Mouse (Mus musculus): Measurements from ENCODE around the gene Shc3. TPM values are rescaled to one million over a fixed set of nuclear protein-coding genes. Genes with fewer than 3 reads are reported as not detected.

Shc3 gene
- polyA plus RNA-seq, 2 experiments from 2014 or later: not detected

GRCm38 (mm10) chr13:51567411-51567851, 1.8 kb downstream of the Shc3 start:
- ATAC-seq: no peak

- ATAC-seq: no peak
These were observed 2.2 kb downstream of the Shc3 start for GRCm38 (mm10) chr13:51567078-51567395.

GRCm38 (mm10) chr13:51566371-51567077, 2.7 kb downstream of the Shc3 start:
- ATAC-seq: no peak

- ATAC-seq: no peak
These were observed 4.5 kb downstream of the Shc3 start for GRCm38 (mm10) chr13:51564741-51565140.

GRCm38 (mm10) chr13:51553343-51553742, 15.9 kb downstream of the Shc3 start:
- ATAC-seq: no peak

GRCm38 (mm10) chr13:51552233-51552632, 17.0 kb downstream of the Shc3 start:
- ATAC-seq: no peak

GRCm38 (mm10) chr13:51551824-51552223, 17.4 kb downstream of the Shc3 start:
- ATAC-seq: no peak

GRCm38 (mm10) chr13:51539816-51540215, 29.4 kb downstream of the Shc3 start:
- ATAC-seq: no peak

- ATAC-seq: no peak
These were observed 33.9 kb downstream of the Shc3 start for GRCm38 (mm10) chr13:51535326-51535725.

- no peak for ATAC-seq
These were observed 42.7 kb downstream of the Shc3 start for GRCm38 (mm10) chr13:51526480-51526879.

GRCm38 (mm10) chr13:51524316-51524715, 44.9 kb downstream of the Shc3 start:
- no peak for ATAC-seq

- no peak for ATAC-seq
These were observed 45.9 kb downstream of the Shc3 start for GRCm38 (mm10) chr13:51523311-51523710.

GRCm38 (mm10) chr13:51518880-51519279, 50.3 kb downstream of the Shc3 start:
- ATAC-seq: no peak

- ATAC-seq: no peak
These were observed 51.3 kb downstream of the Shc3 start for GRCm38 (mm10) chr13:51517943-51518342.

- no peak for ATAC-seq
These were observed 60.4 kb downstream of the Shc3 start for GRCm38 (mm10) chr13:51508836-51509235.

GRCm38 (mm10) chr13:51505711-51506110, 63.5 kb downstream of the Shc3 start:
- no peak for ATAC-seq

GRCm38 (mm10) chr13:51499769-51500168, 69.5 kb downstream of the Shc3 start:
- ATAC-seq: no peak

- ATAC-seq: no peak
These were observed 75.5 kb downstream of the Shc3 start for GRCm38 (mm10) chr13:51493676-51494075.

GRCm38 (mm10) chr13:51491649-51492435, 77.4 kb downstream of the Shc3 start:
- no peak for ATAC-seq

GRCm38 (mm10) chr13:51490195-51490594, 79.0 kb downstream of the Shc3 start:
- no peak for ATAC-seq

GRCm38 (mm10) chr13:51488945-51489344, 80.3 kb downstream of the Shc3 start:
- ATAC-seq: no peak

GRCm38 (mm10) chr13:51485291-51485690, 83.9 kb downstream of the Shc3 start:
- no peak for ATAC-seq

- no peak for ATAC-seq
These were observed 86.4 kb downstream of the Shc3 start for GRCm38 (mm10) chr13:51482786-51483185.

GRCm38 (mm10) chr13:51480341-51481011, 88.7 kb downstream of the Shc3 start:
- ATAC-seq: no peak
